Mouse (Mus musculus): ENCODE results near the gene Gramd4.

DNA sequence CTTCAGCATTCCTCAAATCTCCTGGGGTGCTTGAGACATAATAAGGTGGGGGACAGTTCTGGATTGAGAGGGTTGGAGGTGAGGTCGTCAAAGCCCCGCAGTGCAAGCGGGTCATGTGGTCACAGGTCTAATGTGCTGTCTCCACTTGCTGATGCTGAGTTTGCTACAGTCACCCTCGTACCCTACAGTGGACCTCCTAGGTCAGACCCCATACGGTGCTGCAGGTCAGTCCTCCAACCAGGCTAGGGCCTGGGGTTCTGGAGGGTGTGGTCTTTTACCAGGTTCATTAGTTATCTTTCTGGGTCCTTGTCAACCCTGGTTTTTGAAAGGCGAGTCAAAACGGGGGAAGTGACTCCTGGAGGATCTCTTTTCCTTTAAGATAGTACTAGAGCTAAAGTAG, 413 bp downstream of the Gramd4 start:
- no peak for TF ChIP-seq CTCF (conservative IDR thresholded peaks at IDR 0.05; ENCODE audit: insufficient read depth, insufficient read length, low read depth, low read length)
- TF ChIP-seq POLR2A (IDR thresholded peaks at IDR 0.05; ENCODE audit: low read depth, low read length): no peak
